Mouse (Mus musculus) left cerebral cortex, adult 18-20 months (tissue): ENCODE measurements around the gene Oscar. TPM values are rescaled to one million over a fixed set of nuclear protein-coding genes. Genes with fewer than 3 reads are reported as not detected.
"Not testable (repeated sequence)": the region's sequence is repeated elsewhere in the genome, so short reads cannot be mapped to it uniquely, and the experiment has no call there.

Source experiments
- DNase-seq, 2 experiments: peaks; one replicate each; pipeline ENCODE4 v3.0.0; 2021 to 2022; ENCODE audit warnings: low spot score in 2 of 2, mixed read lengths in 1 of 2
- total RNA-seq, 2 experiments: library from RNA; stranded (reverse); gene quantifications; 2 replicates each; pipeline ENCODE4 v1.2.3; 2021

Gene Oscar
- total RNA-seq, 2 experiments from 2014 or later, result 0.87 to 1.1 TPM

DNA sequence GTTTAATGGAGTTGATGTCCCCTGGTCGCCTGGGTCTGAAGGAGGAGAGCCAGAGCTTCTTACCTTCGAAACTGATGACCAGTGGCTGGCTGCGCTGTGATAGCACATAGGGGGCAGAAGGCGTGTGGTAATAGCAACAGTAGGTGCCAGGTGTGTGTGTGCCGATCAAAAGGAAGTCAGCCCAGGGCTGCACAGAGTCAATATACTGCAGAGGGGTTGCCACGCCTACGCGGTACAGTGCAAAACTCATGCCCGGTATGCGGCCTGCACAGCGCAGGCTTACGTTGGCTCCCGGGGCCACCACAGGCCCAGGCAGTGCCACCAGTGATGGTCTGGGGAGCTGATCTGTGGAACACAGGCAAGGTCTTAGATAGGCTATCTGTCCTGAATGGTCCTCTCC is 5.0 kb downstream of the Oscar start:
- DNase-seq, result no peak

DNA sequence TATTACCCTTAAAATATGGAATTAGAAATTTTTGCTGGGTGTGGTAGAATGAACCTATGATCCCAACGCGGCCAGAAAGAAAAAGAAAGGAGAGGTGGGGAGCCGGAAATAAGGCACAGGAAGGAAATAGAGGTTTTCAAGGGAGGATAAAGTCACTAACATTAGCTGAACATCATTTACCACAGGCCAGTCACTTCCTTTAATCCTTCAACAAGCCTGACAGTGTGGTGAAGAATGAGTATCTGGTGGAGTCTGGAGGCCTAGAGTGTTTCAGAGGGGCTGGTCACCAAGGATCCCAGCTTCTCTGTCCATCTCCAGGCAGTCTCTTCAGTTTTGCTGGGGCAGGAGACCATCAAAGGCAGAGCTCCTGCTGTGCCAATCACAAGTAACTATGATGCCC is 5.5 kb downstream of the Oscar start:
- DNase-seq, result no peak

DNA sequence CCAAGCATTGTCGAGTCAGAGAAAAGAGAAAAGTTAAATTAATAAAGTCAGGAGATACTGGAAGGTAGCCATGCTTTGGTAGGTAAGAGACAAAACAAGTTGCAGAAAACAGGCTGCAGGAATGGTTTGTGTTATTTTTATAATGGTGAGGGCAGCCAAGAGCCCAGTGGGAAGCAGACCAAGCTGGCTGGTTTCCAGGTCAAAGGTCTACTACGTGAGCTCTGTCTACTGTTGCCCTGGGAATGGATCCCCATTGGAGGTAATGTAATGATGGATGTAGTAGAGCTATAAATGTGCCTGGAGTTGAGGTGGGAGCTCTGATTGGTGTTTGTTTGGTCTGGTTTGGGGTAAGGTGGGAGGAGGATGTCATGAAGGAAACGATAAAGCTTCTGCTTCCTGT is 6.9 kb downstream of the Oscar start:
- no peak for DNase-seq

DNA sequence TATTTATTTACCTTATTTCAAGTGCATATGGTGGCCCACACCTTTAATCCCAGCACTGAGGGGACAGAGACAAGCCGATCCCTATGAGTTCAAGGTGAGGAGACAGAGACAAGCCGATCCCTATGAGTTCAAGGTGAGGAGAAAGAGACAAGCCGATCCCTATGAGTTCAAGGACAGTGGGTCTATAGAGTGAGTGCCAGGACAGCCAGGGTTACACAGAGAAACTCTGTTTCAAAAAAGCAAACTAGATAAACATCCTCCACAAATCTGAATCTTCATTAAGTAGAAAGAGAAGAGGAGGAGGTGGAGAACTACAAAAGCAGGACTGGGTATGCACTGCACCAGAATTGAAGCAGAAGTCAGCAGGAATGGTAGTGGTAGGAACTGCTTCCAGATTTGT is 7.3 kb downstream of the Oscar start:
- no peak for DNase-seq

DNA sequence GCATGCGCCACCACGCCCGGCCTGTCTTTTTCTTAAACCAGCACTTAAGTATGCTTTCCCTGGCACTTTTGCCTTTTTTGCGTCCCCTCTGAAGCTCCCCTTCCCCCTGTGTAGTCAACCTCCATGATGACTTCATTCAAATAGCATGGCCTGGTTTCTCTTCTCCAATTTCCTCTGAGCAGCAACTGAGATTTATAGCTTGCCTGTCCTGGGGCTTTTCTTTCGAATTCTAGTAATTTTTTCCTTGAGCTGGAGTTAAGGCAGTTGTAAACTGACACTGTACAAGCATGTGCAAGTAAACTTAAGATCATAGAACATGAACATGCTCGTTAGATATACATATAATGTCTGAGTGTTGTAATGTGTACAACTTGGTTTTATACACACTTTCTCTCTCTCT is 8.6 kb downstream of the Oscar start:
- no peak for DNase-seq

DNA sequence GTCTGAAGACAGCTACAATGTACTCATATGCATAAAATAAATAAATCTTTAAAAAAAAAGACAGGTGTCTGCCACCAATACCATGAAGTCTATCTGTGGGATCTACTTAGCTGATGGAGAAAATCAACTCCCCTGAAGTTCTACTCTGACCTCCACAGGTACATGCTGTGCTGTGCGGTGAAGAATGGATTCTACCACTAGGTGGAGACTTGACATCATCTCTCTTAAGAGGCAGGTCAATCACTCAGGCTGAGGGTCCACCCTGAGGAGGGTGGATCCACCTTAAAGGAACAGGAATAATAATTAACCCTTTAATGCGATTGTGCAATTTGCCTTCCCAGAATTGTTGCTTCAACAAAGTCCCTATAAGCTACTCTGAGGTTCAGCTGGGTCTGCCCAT is 9.2 kb downstream of the Oscar start:
- DNase-seq, result no peak

DNA sequence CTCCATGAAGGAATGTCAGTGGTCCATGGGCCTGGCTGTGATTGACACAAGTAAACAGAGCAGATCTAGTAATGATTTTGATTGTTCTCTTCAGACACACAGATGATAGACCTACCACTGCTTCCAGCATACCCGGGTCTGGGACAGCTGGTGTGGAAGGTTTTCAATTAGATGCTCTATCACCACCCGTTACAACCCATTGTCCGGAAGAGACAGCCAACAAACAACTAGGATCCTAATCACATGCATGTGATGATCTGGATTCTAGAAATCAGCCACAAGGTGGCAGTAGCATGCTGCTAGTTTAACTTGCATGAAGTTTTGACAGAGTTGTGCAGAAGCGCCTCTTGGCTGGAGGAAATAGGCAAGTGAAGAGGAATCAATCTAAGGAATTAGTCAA is 14.8 kb downstream of the Oscar start:
- peak; percentile 61 to 76 for DNase-seq

DNA sequence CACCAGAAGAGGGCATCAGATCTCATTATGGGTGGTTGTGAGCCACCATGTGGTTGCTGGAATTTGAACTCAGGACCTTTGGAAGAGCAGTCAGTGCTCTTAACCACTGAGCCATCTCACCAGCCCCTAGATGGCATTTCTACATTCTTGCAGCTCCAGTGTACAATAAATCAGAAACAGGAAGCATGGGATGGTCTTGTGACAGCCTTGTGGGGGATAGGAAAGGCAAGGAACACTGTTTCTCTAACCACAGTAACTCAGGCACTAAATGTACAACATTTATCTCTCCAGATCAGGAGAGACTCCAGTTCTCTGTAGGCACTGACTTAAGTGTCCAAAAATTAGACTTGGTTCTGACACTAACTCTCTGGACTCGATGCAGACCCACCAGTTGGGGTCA is 18.2 kb downstream of the Oscar start:
- DNase-seq, result not testable (repeated sequence)

DNA sequence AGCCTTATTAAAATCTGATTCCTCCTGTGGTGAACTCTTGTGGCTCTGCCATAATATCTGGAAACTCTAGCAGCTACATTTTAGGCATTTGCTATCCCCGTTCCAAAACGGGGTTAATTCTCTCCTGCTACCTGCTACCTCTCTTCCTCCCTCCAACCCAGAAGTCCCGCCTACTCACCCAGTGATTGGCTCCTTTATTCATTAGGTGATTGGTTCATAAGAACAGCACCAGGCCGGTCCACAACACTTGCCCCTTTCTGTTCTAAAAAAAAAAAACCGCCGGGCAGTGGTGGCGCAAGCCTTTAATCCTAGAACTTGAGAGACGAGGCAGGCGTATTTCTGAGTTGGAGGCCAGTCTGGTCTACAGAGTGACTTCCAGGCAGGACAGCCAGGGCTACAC is 20.8 kb downstream of the Oscar start:
- DNase-seq, result no peak

DNA sequence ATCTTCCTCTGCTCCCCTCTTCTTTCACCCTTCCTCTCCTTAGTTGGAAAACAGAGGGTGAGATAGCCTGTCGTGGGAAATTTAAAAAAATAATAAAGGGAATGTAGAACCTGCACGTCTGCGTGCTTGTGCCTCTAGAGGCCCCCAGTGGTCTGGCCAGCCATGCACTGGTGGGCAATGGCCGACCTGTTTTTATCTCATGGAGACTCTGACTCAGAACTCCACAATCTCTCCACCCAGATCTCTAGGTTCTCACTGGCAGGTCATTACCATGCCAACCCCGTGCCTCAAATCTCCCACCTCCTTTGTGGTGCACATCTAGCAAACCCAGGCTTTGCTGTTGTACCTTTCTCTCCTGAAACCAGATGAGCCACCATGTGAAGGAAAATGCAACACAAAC is 21.3 kb downstream of the Oscar start:
- DNase-seq, result no peak

DNA sequence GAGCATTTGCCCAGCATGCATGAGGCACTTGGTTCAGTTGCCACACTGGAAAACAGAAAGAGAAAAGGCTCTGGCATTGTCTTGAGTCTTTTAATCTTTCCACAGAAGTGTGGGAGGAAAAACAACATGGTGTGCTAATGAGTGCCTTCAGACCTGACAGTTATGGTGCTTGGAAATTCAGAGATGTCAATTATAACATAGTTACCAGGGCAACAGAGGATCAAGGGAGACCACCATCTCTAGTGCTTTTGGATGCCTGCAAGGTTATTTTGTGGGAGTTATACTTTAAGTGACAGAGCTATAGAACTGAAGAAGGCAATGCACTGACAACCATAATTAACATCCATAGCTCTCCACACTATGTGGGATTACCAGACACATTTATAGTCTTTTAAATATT is 22.1 kb downstream of the Oscar start:
- DNase-seq, result no peak

DNA sequence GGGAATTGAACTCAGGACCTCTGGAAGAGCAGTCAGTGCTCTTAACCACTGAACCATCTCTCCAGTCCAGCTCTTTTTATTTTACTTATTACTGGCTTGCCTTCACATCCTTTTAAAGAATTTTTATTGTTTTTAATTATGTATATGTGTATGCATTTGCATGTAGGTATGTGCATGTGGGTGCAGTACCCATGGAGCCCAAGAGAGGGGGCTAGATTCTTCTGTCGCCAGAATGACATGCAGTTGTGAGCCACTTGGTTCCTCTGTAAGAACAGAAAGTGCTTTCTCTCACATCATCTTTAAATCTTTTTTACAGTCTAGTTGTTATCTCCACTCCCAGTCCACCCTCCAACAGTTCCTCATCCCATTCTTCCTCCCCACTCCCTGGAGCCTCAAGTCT is 24.4 kb downstream of the Oscar start:
- DNase-seq, result no peak

DNA sequence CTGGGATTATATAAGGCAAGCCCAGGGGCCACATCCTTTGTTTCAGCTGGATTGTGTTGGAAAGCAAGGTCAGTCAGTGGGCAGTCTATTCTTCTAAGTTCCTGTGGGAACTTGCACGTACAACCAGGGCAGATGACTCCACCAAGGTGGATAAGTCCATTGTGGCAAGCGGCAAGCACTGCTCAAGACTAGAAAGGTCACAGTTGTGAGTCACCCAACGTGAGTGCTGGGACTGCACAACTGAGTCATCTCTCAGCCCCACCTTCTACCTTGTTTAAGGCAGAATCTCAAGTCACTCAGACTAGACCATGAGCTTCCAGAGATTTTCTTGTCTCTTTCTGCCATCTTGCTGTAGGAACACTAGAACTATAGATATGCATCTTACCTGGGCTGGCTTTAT is 25.4 kb downstream of the Oscar start:
- no peak for DNase-seq

DNA sequence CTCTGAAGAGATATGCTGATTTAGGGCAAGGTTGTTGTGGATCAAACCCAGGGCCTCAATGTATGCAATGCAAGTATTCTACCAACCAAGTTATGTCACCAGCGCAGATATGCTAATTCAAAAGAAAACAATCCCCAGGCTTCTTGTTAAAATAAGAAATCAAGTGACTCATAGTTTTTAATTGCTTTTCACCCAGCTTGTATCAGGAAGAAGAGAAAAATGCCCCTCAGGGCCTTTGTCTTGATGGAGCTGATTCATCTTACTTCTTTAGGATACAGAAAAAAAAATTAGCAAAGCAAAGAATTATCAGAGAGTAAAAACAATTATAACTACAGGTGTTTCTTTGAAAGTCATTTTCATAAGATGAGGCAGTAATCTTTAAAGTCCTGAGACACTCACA is 28.7 kb downstream of the Oscar start:
- DNase-seq, result no peak

DNA sequence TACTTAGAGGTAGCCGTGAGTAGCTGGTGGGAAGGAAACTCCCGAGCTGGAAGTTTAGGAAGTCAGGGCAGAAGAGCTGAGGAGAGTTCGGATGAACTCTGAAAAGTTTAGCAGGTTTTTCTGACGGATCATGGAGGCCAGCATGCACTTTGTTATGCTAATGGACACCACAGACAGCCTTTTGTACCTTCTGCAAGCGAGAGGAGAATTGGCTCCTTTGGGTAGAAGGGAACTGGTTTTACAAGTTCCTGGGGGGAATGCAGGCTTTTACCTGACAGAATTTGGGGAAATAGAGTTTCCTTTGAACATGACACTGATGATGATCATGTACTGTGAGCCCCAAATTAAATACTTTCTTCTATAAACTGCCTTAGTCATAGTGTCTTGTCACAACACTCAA is 29.7 kb downstream of the Oscar start:
- no peak for DNase-seq

DNA sequence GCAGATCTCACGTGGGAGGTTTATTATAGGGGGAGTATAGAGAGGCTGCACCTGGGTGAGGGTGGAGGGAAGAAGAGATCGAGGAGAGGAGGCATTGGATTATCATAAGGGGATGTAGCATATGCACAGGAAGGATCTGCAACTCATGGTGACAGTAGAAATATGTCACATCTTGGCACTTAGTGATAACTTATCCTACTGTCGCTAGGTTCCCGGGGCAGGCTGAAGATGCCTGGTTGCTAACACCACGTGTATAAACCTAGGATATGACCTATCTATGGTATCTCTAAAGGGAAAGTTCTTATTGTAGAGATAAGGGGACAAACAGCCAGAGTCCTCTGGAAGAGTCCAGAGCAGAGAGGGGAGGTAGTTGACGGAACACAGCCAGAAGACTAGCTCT is 30.2 kb downstream of the Oscar start:
- no peak for DNase-seq

DNA sequence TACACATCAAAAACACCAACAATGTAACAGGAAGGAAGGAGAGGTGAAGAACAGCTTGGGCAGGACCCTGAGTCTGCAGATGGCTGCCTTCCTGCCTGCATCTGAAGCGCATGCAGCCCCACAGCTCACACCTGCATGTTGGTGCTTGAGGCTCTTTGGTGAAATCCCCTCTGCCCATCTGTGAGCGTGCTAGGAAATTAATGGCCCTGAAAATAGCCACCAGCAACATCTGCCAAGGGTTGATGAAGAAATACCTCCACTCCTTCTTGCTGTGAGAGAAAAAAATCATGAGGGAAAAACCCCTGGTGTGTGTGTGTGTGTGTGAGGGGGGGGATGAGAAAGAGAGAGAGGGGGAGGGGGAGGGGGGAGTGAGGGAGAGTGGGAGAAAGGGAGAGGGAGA is 35.9 kb downstream of the Oscar start:
- no peak for DNase-seq

DNA sequence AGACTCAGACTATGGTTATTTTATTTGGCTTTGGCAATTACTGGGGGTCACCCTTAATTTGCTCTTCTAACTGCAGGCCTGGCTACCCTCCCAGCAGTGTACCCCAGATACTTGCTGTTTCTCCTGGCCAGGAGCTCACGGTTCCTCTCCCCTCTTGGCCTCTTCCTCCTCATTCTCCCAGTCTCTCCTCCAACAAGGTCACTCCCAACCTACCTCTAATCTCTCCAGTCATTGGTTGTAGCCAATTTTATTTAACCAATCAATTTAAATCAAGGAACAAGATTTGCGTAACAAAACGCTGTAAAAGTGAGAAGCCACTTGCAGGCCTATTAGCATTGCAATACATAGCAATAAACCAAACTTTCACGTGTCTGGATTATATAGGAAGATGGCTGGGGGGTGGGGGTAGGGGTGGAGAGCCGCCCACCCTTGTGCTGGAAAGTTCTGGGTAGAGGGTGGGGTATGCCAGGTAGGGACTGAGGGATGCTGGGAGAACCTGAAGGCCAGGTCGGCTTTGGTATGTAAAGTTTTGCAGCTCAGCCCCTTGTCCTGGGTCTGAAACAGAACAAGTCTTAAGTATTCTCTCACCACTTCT is 36.9 kb downstream of the Oscar start:
- DNase-seq, result no peak

DNA sequence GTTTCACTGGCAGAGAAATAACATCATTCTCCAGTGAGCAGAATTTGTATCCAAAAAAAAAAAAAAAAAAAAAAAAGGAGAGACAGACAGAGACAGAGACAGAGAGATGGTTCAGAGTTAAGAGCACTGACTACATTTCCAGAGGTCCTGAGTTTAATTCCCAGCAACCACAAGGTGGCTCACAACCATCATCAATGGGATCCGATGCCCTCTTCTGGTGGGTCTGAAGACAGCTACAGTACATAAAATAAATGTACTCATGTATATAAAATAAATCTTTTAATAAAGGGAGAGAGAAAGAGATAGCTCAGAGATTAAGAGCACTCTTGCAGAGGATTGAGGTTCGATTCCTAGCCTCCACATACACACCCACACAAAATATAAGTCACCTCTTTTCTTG is 37.8 kb downstream of the Oscar start:
- DNase-seq, result no peak

DNA sequence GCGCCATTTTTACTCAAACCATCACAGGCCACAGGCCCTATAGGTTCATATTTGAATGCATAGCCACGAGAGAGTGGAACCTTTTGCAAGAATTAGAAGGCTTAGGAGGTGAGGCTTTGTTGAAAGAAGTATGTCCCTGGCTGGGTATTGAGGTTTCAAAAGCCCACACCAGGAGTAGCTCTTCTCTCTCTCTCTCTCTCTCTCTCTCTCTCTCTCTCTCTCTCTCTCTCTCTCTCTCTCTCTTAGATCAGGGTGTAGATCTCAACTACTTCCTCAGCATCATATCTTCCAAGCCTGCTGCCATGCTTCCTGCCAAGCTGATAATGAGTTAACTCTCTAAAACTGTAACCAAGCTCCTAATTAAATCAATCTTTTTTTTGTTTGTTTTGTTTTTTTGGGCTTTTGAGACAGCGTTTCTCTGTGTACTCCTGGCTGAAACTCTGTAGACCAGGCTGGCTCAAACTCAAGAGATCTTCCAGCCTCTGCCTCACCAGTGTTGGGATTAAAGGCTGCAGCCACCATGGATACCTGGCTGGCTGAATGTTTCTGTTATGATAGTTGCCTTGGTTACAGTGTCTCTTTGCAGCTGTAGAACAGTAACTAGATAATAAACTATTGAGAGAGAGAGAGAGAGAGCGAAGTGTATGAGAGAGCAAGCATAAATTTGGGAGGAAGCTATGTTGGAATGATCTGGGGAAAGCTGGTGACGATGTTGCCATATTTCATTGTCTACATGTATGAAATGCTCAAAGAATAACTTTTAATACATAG is 39.4 kb downstream of the Oscar start:
- DNase-seq, result no peak

DNA sequence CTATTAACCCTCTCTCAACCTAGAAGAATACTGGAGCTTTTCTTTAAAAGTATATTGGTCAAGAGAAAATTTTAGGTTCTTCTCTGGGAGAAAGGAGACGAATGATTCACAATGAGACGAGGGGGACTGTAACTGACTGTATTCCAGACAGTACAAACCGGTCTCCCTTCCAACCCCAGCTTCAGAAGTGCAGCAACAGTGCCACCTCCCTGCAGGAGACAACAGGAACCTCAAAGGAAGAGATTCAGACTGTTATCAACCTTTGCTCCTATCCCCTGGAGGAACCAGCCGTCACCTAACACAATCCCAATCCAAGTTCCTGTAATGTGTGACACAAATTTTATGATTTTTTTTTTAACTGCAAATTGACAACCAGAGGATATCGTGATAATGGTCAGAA is 41.7 kb downstream of the Oscar start:
- DNase-seq, result peak; percentile 30 to 49

DNA sequence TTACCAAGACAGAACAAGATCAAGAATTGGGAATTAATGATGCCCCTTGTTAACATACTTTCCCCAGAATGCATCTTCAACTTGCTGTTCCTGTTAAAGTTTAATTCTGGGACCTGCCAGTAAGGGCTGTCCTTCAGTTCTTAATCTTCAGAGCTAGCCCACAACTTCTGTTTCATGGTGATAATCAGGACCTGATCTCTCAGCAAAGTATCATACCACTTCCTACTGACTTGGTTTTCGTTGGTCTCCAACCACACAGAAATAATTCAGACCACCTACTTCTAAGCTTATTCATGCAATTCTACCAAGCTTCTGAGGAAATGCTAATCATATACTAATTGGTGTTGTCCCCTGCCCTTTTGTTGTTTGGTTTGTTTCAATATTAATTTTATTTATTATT is 44.1 kb downstream of the Oscar start:
- no peak for DNase-seq

DNA sequence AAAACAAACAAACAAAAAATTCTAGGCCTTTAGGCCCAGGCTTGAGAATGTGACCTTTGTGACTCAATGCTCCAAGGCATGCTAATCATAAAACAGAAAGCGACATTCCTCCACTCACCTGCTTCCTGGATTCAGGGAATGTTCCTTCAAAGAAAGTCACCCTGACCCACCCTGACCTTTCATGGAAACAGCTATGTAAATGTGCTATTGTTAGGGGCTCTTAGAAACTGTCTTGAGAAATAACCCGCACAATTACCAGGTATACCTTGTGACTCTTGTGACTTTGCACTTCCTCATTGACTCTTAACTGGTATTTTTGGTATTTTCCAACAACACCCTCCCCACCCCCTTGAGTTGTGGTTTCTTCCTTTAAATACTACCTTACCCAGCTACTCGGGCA is 45.4 kb downstream of the Oscar start:
- not testable (repeated sequence) for DNase-seq
